Mouse (Mus musculus): ENCODE data around the gene Cenpu. TPM values are rescaled to one million over a fixed set of nuclear protein-coding genes. Genes with fewer than 3 reads are reported as not detected.

Cenpu gene
- total RNA-seq, 2 experiments from 2014 or later, result 19.4 to 31.9 TPM

- ATAC-seq (replicated peaks; ENCODE audit: low FRiP score, poor library complexity, severe bottlenecking), result no peak
Observed at GRCm38 (mm10) chr8:46626642-46627041, 74.8 kb downstream of the Cenpu start.

GRCm38 (mm10) chr8:46627881-46628280 is 76.1 kb downstream of the Cenpu start:
- ATAC-seq (replicated peaks; ENCODE audit: low FRiP score, poor library complexity, severe bottlenecking), result no peak

DNA sequence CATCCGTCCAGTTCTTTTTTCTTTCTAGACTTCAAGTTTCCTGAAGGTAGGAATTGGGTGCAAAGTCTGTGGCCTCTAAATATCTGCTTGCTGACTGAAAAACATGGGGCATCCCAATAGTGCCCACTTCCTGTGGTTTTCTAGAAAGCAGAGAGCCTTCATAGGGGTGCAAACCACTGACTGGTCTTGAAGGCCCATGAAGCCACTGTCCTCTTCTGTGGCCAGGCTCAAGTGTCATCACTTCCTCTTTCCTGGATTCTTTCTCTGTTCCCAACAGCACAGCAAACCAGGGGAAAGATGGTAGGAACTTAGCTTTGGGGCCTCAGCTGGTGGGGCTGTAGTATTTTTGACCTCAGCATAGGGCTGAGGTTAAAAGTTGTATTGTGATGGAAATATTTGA is 76.8 kb downstream of the Cenpu start:
- ATAC-seq (replicated peaks; ENCODE audit: low FRiP score, poor library complexity, severe bottlenecking), result no peak

Other genes with a start within 250 kb of the Cenpu start
- 393 and 430 TPM in 2 replicates for gene Acsl1, start 81.0 kb upstream of the Cenpu start, total RNA-seq (2015; ENCODE audit: low replicate concordance)
- gene Acsl1, start 81.0 kb upstream of the Cenpu start, total RNA-seq (2017; ENCODE audit: low replicate concordance), result 573 and 623 TPM in 2 replicates
- 3.8 and 15.2 TPM in 2 replicates for gene Primpol, start 65.2 kb downstream of the Cenpu start, total RNA-seq (2015; ENCODE audit: low replicate concordance)
- 3.8 and 14.0 TPM in 2 replicates for gene Primpol, start 65.2 kb downstream of the Cenpu start, total RNA-seq (2017; ENCODE audit: low replicate concordance)
- 18.4 and 31.5 TPM in 2 replicates for gene Casp3, start 65.3 kb downstream of the Cenpu start, total RNA-seq (2015; ENCODE audit: low replicate concordance)
- 39.3 and 41.9 TPM in 2 replicates for gene Casp3, start 65.3 kb downstream of the Cenpu start, total RNA-seq (2017; ENCODE audit: low replicate concordance)
- 44.7 and 89.5 TPM in 2 replicates for gene Irf2, start 187.7 kb downstream of the Cenpu start, total RNA-seq (2015; ENCODE audit: low replicate concordance)
- 38.5 and 52.1 TPM in 2 replicates for gene Irf2, start 187.7 kb downstream of the Cenpu start, total RNA-seq (2017; ENCODE audit: low replicate concordance)